Mouse (Mus musculus): ENCODE data around the gene Angptl4. TPM values are rescaled to one million over a fixed set of nuclear protein-coding genes. Genes with fewer than 3 reads are reported as not detected.

Gene Angptl4
- polyA plus RNA-seq, 1 experiment from 2014 or later, result 1.8 TPM

GRCm38 (mm10) chr17:33760255-33761165 is 21.1 kb downstream of the Angptl4 start, which contains the start of gene Rab11b:
Gene Rab11b, minus strand, starts transcription at chr17:33760530.
- TF ChIP-seq CTCF (IDR thresholded peaks at IDR 0.05), result no peak
- DNase-seq (ENCODE audit: low read depth, low spot score) (peak; percentile 100), ATAC-seq (peak; percentile 98)
- POLR2A ChIA-PET, result interaction anchor here (1.6 to 1.9 kb wide), 2 partner anchors 22 to 25 kb away, joined by 4 to 7 read pairs; partner anchors contain the start of gene Angptl4
- CTCF ChIA-PET, result interaction anchor here (1.1 to 2.1 kb wide), 6 partner anchors 14 to 38 kb away, joined by 3 to 14 read pairs (median 4); no protein-coding TSS in a partner anchor
- in situ Hi-C loops (cut with MboI; ENCODE audit: low pct_unique_long_range_greater_than_20kb), result no loop called here
- no peaks in the 10 kb centered on the region for H3K27me3 ChIP-seq

GRCm38 (mm10) chr17:33759767-33760254 is 21.8 kb downstream of the Angptl4 start:
- no peaks in the 10 kb centered on the region for H3K27me3 ChIP-seq
- peak; percentile 24 for ATAC-seq
- no peak for TF ChIP-seq CTCF (IDR thresholded peaks at IDR 0.05)
- CTCF ChIA-PET, result interaction anchor here (1.3 to 2.1 kb wide), 2 partner anchors 19 to 23 kb away, joined by 4 to 14 read pairs; no protein-coding TSS in a partner anchor
- DNase-seq (ENCODE audit: low read depth, low spot score), result no peak
- in situ Hi-C loops (cut with MboI; ENCODE audit: low pct_unique_long_range_greater_than_20kb), result no loop called here
- POLR2A ChIA-PET, result interaction anchor here (1.6 to 1.9 kb wide), 2 partner anchors 23 to 25 kb away, joined by 4 to 7 read pairs; partner anchors contain the start of gene Angptl4

DNA sequence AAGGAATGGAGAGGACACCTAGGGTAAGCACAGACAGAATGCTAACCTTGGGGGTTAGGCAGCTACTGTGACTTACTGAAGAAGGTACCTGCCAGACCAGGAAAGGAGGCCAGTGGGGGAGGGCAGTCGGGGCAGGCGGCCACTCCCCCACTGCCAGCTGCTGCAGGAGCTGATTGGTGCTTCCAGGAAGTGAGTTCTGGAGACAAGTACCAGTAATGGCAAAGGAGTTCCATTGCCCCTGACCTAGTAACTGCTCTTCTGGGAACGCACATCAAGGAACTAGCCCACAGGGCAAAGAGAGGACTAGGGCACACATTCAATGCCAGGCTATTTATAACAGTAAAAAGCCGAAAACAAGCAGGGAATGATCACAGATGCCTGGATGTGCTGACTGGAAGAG is 24.4 kb downstream of the Angptl4 start:
- no peak for TF ChIP-seq CTCF (IDR thresholded peaks at IDR 0.05)
- no peak for DNase-seq (ENCODE audit: low read depth, low spot score)
- POLR2A ChIA-PET, result no interaction called here
- no peaks in the 10 kb centered on the region for H3K27me3 ChIP-seq
- CTCF ChIA-PET, result interaction anchor here (1.8 to 1.9 kb wide), 2 partner anchors 22 to 25 kb away, joined by 5 to 6 read pairs; partner anchors contain the start of gene Angptl4
- no peak for ATAC-seq
- in situ Hi-C loops (cut with MboI; ENCODE audit: low pct_unique_long_range_greater_than_20kb), result no loop called here

GRCm38 (mm10) chr17:33756108-33756790 is 25.4 kb downstream of the Angptl4 start:
- POLR2A ChIA-PET, result no interaction called here
- in situ Hi-C loops (cut with MboI; ENCODE audit: low pct_unique_long_range_greater_than_20kb), result no loop called here
- DNase-seq (ENCODE audit: low read depth, low spot score) (no peak), ATAC-seq (no peak)
- no peak for TF ChIP-seq CTCF (IDR thresholded peaks at IDR 0.05)
- H3K27me3 ChIP-seq, result no peaks in the 10 kb centered on the region
- CTCF ChIA-PET, result interaction anchor here (1.2 kb wide), 1 partner anchor 36 kb away, joined by 3 read pairs; no protein-coding TSS in a partner anchor

DNA sequence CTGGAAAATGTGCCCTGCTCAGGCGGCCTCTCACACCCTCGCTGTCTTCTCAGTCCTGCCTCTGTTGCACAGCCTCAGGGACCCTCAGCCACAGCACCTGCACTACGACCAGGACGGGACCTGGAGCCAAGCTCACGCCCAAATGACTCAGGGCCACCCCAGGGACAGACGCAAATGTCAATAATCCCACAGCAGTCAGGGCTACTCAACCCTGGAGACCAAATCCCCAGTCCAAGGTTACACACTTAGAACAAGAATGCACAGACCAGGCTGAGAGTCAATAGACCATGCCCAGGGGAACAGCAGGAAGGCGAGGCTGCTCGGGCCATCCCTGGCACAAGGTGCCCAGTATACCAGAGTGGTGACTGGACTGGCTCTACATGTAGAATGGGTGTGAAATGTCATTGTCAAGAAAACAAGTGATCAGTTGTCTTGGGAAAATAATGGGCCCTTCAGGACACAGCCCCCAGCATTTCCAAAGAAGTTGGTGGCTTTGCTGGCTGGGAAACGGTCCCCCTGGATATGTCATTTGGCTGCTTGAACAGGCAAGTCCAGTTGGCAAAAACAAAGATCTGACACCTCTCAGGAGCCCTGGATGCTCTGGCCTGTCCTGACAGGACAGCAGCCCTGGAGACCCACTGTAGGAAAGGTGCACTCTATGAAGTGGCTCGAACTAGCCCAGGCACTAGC is 26.1 kb downstream of the Angptl4 start:
- H3K27me3 ChIP-seq, result no peaks in the 10 kb centered on the region
- CTCF ChIA-PET, result interaction anchor here (0.7 to 1.2 kb wide), 3 partner anchors 24 to 56 kb away, joined by 3 to 4 read pairs (median 3); no protein-coding TSS in a partner anchor
- in situ Hi-C loops (cut with MboI; ENCODE audit: low pct_unique_long_range_greater_than_20kb), result no loop called here
- POLR2A ChIA-PET, result interaction anchor here (1.0 kb wide), 1 partner anchor 27 kb away, joined by 3 read pairs; no protein-coding TSS in a partner anchor
- no peak for TF ChIP-seq CTCF (IDR thresholded peaks at IDR 0.05)
- ATAC-seq (peak; percentile 34), DNase-seq (ENCODE audit: low read depth, low spot score) (peak; percentile 66)

DNA sequence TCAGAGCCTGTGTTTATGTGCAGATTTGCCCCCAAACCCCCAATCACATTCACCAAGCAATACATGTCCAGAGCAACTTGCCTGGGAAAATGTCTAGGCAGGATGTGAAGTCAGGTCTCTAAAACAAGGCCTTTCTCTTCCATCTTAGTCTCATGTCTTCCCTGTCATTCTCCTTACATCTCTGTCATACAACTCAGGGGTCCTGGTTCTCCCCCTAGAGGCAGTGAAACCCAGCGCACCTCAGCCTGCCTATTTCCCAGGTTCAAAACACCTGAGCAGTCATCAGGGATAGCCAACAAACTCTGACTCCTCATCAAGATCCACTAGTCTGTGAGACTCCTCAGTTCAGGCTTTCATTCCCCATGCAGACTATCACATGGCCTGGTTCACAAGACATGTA is 27.0 kb downstream of the Angptl4 start:
- DNase-seq (ENCODE audit: low read depth, low spot score) (no peak), ATAC-seq (no peak)
- no peaks in the 10 kb centered on the region for H3K27me3 ChIP-seq
- TF ChIP-seq CTCF (IDR thresholded peaks at IDR 0.05), result no peak
- in situ Hi-C loops (cut with MboI; ENCODE audit: low pct_unique_long_range_greater_than_20kb), result no loop called here
- ChIA-PET CTCF (interaction anchor here (0.7 to 0.9 kb wide), 2 partner anchors 25 to 57 kb away, joined by 3 to 4 read pairs; no protein-coding TSS in a partner anchor), POLR2A (interaction anchor here (1.0 kb wide), 1 partner anchor 28 kb away, joined by 3 read pairs; no protein-coding TSS in a partner anchor)

- DNase-seq (ENCODE audit: low read depth, low spot score), result no peak
- no peak for TF ChIP-seq CTCF (IDR thresholded peaks at IDR 0.05)
- in situ Hi-C loops (cut with MboI; ENCODE audit: low pct_unique_long_range_greater_than_20kb), result no loop called here
- ATAC-seq, result no peak
- H3K27me3 ChIP-seq, result no peaks in the 10 kb centered on the region
- ChIA-PET CTCF (no interaction called here), POLR2A (interaction anchor here (0.6 kb wide), 1 partner anchor 67 kb away, joined by 6 read pairs; no protein-coding TSS in a partner anchor)
Observed at GRCm38 (mm10) chr17:33752297-33752696, 29.3 kb downstream of the Angptl4 start.

GRCm38 (mm10) chr17:33751181-33751580 is 30.4 kb downstream of the Angptl4 start:
- DNase-seq (ENCODE audit: low read depth, low spot score) (no peak), ATAC-seq (no peak)
- in situ Hi-C loops (cut with MboI; ENCODE audit: low pct_unique_long_range_greater_than_20kb), result no loop called here
- H3K27me3 ChIP-seq, result no peaks in the 10 kb centered on the region
- no peak for TF ChIP-seq CTCF (IDR thresholded peaks at IDR 0.05)
- ChIA-PET POLR2A (interaction anchor here (0.6 kb wide), 1 partner anchor 14 kb away, joined by 3 read pairs; no protein-coding TSS in a partner anchor), CTCF (no interaction called here)

GRCm38 (mm10) chr17:33749451-33749850 is 32.2 kb downstream of the Angptl4 start:
- in situ Hi-C loops (cut with MboI; ENCODE audit: low pct_unique_long_range_greater_than_20kb), result loop anchor here (5.0 kb wide), 1 partner anchor 33 kb away; the partner anchor contains the start of gene Angptl4
- ChIA-PET POLR2A (interaction anchor here (1.1 kb wide), 1 partner anchor 53 kb away, joined by 3 read pairs; no protein-coding TSS in a partner anchor), CTCF (no interaction called here)
- no peaks in the 10 kb centered on the region for H3K27me3 ChIP-seq
- DNase-seq (ENCODE audit: low read depth, low spot score) (no peak), ATAC-seq (no peak)
- no peak for TF ChIP-seq CTCF (IDR thresholded peaks at IDR 0.05)
